Mouse (Mus musculus): ENCODE measurements around the gene Nfatc2ip. TPM values are rescaled to one million over a fixed set of nuclear protein-coding genes. Genes with fewer than 3 reads are reported as not detected.
A peak's percentile ranks its signal among the peaks of the same experiment; 100 is the strongest.

Nfatc2ip gene
- polyA plus RNA-seq, 1 experiment, result 3.5 TPM

DNA sequence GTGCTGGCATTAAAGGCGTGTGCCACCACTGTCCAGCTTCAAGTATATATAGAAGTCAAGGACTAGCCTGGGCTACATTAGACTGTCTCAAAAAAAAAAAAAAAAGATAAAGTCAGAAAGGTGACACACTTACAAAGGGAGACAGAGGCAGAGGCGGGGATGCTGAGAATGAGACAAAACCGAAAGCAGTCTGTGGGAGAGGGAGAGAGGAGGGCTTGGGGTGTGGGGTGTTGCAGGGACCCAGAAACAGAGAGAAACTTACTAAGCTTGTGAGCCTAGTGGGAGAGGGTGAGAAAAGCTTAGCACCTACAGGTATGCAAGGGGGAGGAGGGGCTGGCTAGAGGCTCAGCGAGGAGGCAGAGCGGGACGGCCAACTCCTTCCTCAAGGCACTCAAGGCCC, 38.7 kb downstream of the Nfatc2ip start:
- Histone ChIP-seq H3K27me3 (ENCODE audit: control insufficient read depth, insufficient read depth, insufficient read length) (peaks cover 12% of the 10 kb centered on the region), H3K36me3 (ENCODE audit: control insufficient read depth, insufficient read depth) (no peaks in the 10 kb centered on the region), H3K4me2 (ENCODE audit: low read depth) (no peak overlapping the region), H3ac (ENCODE audit: control insufficient read depth, insufficient read length) (no peak overlapping the region), H3K79me2 (ENCODE audit: control insufficient read depth, insufficient read depth) (no peaks in the 10 kb centered on the region), H3K4me3 (no peak overlapping the region)
- no peak for TF ChIP-seq POLR2AphosphoS2 (IDR thresholded peaks at IDR 0.05; ENCODE audit: insufficient read length, low read depth)

DNA sequence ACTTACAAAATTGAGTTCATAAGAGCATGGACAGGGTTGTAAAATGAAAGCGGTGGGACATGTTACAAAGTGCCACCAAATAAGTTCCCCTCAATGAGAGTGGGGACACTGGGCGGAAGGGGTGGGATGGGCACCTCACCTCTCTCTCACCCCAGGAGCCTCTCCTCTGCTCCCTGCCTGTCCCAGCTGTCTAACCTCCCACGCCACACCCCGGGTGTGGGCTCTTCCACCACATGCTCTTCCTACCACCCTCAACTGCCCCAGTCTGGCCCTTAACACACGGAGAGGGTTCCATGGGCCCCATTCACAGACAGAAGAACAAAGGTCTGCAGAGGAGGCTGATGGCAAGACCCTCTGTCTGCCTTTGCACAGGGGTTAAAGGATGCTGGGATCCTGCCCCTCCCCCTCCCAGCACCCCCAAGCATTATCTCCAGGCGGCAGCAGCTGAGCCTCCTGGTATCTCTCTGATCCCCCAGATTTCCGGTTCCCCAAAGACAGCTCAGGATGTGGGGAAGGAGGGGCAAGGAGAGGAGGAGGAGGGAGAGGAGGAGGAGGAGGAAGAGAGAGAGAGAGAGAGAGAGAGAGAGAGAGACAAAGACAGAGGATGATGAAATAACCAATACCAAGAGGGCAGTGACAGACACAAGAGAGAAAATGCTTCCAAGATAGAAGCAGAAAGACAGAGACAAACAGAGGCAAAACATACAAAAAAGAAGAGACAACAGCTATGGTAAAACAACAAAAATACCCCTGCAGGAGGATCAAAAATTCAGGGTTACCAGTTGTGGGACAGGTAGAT, 39.5 kb downstream of the Nfatc2ip start:
- H3K4me2 ChIP-seq (ENCODE audit: low read depth), result no peak overlapping the region
- no peaks in the 10 kb centered on the region for H3K79me2 ChIP-seq (ENCODE audit: control insufficient read depth, insufficient read depth)
- H3K4me3 ChIP-seq, result no peak overlapping the region
- no peaks in the 10 kb centered on the region for H3K36me3 ChIP-seq (ENCODE audit: control insufficient read depth, insufficient read depth)
- TF ChIP-seq MYOD1 (IDR thresholded peaks at IDR 0.05; ENCODE audit: control insufficient read depth in 1 of 3, insufficient read length in 2 of 3, low read depth in 2 of 3) (peak in 1 of 3 experiments; percentile 50), REST (IDR thresholded peaks at IDR 0.05; ENCODE audit: insufficient read depth, insufficient read length) (no peak), MYOG (IDR thresholded peaks at IDR 0.05; ENCODE audit: control insufficient read depth in 1 of 3, insufficient read depth in 1 of 3, insufficient read length in 2 of 3, low read depth in 2 of 3) (peak in 1 of 3 experiments; percentile 64)
- no peak overlapping the region for H3ac ChIP-seq (ENCODE audit: control insufficient read depth, insufficient read length)
- H3K27me3 ChIP-seq (ENCODE audit: control insufficient read depth, insufficient read depth, insufficient read length), result peaks cover 16% of the 10 kb centered on the region

DNA sequence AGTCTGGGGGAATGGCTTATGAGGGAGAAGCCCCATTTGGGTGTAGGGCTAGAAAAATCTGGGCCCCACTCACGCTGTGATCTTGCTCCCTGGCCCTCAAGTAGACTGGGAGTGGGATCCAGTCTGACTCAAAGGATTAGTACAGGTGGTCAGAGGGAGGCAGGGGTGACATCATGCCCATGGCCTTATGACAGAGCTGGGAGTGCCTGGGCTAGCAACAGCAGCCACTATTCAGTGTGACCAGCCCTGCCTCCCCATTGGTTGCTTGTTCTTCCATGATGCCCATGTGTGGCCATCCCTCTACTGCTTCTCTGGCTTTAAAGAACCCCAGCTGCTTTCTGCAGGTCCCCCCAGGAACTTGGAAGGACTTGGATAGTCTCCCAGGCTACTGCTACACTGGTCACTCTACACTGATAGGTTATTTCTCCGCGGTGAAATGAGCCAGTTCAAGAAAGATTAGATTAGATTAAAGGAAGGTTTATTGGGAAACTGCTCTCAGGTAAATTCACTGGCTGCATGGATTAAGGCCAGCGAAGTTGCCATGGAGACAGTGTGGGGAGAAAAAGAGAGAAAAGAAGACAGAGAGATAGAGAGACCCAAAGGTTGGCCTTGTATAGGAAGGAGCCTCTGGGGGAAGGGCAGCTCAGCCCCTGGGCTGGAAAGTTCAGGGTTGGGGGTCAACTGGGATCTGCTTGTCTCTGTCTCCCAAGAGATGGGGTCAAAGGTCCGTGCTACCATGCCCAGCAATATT, 40.5 kb downstream of the Nfatc2ip start:
- TF ChIP-seq REST (IDR thresholded peaks at IDR 0.05; ENCODE audit: insufficient read depth, insufficient read length) (no peak), MYOG (IDR thresholded peaks at IDR 0.05; ENCODE audit: control insufficient read depth in 1 of 3, insufficient read depth in 1 of 3, insufficient read length in 2 of 3, low read depth in 2 of 3) (no peak), MAX (IDR thresholded peaks at IDR 0.05; ENCODE audit: low read depth) (no peak), MYOD1 (IDR thresholded peaks at IDR 0.05; ENCODE audit: control insufficient read depth in 1 of 3, insufficient read length in 2 of 3, low read depth in 2 of 3) (no peak), SRF (IDR thresholded peaks at IDR 0.05; ENCODE audit: control insufficient read depth, insufficient read length, low read depth) (no peak), POLR2AphosphoS2 (IDR thresholded peaks at IDR 0.05; ENCODE audit: insufficient read length, low read depth) (no peak), TCF3 (IDR thresholded peaks at IDR 0.05; ENCODE audit: insufficient read length, low read depth) (no peak), POLR2A (IDR thresholded peaks at IDR 0.05; ENCODE audit: insufficient read length, low read depth) (no peak), E2F4 (IDR thresholded peaks at IDR 0.05; ENCODE audit: insufficient read depth) (no peak), CEBPB (IDR thresholded peaks at IDR 0.05; ENCODE audit: insufficient read depth, poor library complexity, severe bottlenecking) (no peak), USF1 (IDR thresholded peaks at IDR 0.05; ENCODE audit: low read depth) (no peak), TCF12 (IDR thresholded peaks at IDR 0.05; ENCODE audit: insufficient read depth, poor library complexity, severe bottlenecking) (no peak)

DNA sequence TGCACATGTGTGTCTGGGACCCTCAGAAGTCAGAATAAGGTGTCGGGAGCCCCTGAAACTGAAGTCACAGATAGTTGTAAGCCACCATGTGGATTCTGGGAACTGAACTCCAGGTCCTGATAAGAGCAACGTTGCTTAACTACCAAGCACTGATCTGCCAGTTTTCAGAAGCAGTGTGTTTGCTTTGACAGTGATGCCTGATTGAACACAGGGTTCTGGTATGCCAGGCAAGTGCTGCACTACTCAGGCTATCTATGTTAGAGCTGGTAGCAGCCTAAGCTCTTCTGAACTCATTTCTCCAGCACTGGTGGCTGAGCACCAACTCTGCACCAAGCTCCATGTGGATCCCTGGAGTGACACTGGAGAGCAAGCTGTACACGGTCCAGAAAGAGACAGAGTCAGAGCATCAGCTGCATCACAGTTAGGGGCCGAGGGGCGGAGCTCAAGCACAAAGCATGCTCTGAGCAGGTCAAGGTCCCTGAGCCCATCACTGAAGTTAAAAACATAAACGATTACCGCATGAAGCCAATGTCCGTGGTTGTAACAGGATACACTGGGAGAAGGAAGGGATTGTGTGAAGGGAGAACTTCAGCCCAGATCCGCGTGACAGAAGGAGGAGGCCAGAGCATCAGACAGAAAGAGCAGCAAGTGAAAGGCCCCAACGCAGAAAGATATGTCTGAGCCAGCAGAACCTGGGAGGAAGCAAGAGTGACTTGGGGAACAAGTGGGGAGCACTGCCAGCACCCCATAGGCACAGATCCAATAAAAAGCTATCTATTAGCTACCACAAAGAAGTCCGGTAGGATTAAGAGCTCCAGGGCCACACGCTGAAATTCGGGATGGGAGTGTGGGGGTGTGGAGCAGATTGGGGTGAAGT, 41.6 kb downstream of the Nfatc2ip start:
- Histone ChIP-seq H3ac (ENCODE audit: control insufficient read depth, insufficient read length) (no peak overlapping the region), H3K27me3 (ENCODE audit: control insufficient read depth, insufficient read depth, insufficient read length) (peaks cover 35% of the 10 kb centered on the region), H3K79me2 (ENCODE audit: control insufficient read depth, insufficient read depth) (no peaks in the 10 kb centered on the region), H3K4me3 (no peak overlapping the region), H3K4me2 (ENCODE audit: low read depth) (no peak overlapping the region), H3K36me3 (ENCODE audit: control insufficient read depth, insufficient read depth) (no peaks in the 10 kb centered on the region)
- no peak for TF ChIP-seq MYOD1 (IDR thresholded peaks at IDR 0.05; ENCODE audit: control insufficient read depth in 1 of 3, insufficient read length in 2 of 3, low read depth in 2 of 3)
- TF ChIP-seq MYOG (IDR thresholded peaks at IDR 0.05; ENCODE audit: control insufficient read depth in 1 of 3, insufficient read depth in 1 of 3, insufficient read length in 2 of 3, low read depth in 2 of 3), result no peak
- no peak for TF ChIP-seq TCF3 (IDR thresholded peaks at IDR 0.05; ENCODE audit: insufficient read length, low read depth)
- TF ChIP-seq POLR2A (IDR thresholded peaks at IDR 0.05; ENCODE audit: insufficient read length, low read depth), result no peak
- no peak for TF ChIP-seq CEBPB (IDR thresholded peaks at IDR 0.05; ENCODE audit: insufficient read depth, poor library complexity, severe bottlenecking)
- TF ChIP-seq TCF12 (IDR thresholded peaks at IDR 0.05; ENCODE audit: insufficient read depth, poor library complexity, severe bottlenecking), result no peak
- no peak for TF ChIP-seq MAX (IDR thresholded peaks at IDR 0.05; ENCODE audit: low read depth)
- TF ChIP-seq POLR2AphosphoS2 (IDR thresholded peaks at IDR 0.05; ENCODE audit: insufficient read length, low read depth), result no peak
- no peak for TF ChIP-seq E2F4 (IDR thresholded peaks at IDR 0.05; ENCODE audit: insufficient read depth)
- TF ChIP-seq USF1 (IDR thresholded peaks at IDR 0.05; ENCODE audit: low read depth), result no peak
- no peak for TF ChIP-seq SRF (IDR thresholded peaks at IDR 0.05; ENCODE audit: control insufficient read depth, insufficient read length, low read depth)
- no peak for TF ChIP-seq REST (IDR thresholded peaks at IDR 0.05; ENCODE audit: insufficient read depth, insufficient read length)

More for the DNA sequence above, 40.5 kb downstream of the Nfatc2ip start:
- H3K36me3 ChIP-seq (ENCODE audit: control insufficient read depth, insufficient read depth), result no peaks in the 10 kb centered on the region
- no peak overlapping the region for H3K4me2 ChIP-seq (ENCODE audit: low read depth)
- H3K27me3 ChIP-seq (ENCODE audit: control insufficient read depth, insufficient read depth, insufficient read length), result peaks cover 26% of the 10 kb centered on the region
- no peak overlapping the region for H3K4me3 ChIP-seq
- H3ac ChIP-seq (ENCODE audit: control insufficient read depth, insufficient read length), result no peak overlapping the region
- no peaks in the 10 kb centered on the region for H3K79me2 ChIP-seq (ENCODE audit: control insufficient read depth, insufficient read depth)

All from myocyte (in vitro differentiated cells).